In genomic region chr10:127062503-127062902, GRCm38 (mm10) we compare ENCODE assay signal across 10 mouse cellular contexts. TPM values are rescaled to one million over a fixed set of nuclear protein-coding genes. Genes with fewer than 3 reads are reported as not detected.
DNase-seq lines count a peak whose midpoint lies in the region; ATAC-seq lines count a peak whose summit lies in the region.
"Had no signal": no experiment of that assay in that cellular context is flagged by ENCODE, and none has a peak within 500 bp of the region (broad histone marks: within the 10 kb centered on the region; RNA-seq: fewer than 3 reads in every experiment).

No protein-coding gene starts in this region.

- H3K4me3 ChIP-seq in heart, embryonic 13.5 days, result no peak overlapping the region
- peak overlapping the region; percentile 79 for H3K4me3 ChIP-seq in forebrain, embryonic 15.5 days

- no peak overlapping the region for H3K9ac ChIP-seq in heart, embryonic 13.5 days
- H3K9ac ChIP-seq in forebrain, embryonic 15.5 days (replicated peaks), result no peak overlapping the region
- H3K9ac ChIP-seq: stomach, embryonic 15.5 days had no signal

- WGBS in heart, embryonic 13.5 days, result 61% methylated on average over 5 of the region's 5 CpGs
- 78% methylated on average over 5 of the region's 5 CpGs for WGBS in forebrain, embryonic 15.5 days

- H3K36me3 ChIP-seq in heart, embryonic 13.5 days, result peaks cover 30% of the 10 kb centered on the region
- H3K36me3 ChIP-seq in forebrain, embryonic 15.5 days, result peaks cover 33% of the 10 kb centered on the region

- no peak for DNase-seq in heart, postnatal 4 days
- DNase-seq in 3T3-L1 (ENCODE audit: low read depth, low spot score), result peak; percentile 69
- no peak for DNase-seq in embryo, embryonic 10.5 days (ENCODE audit: low spot score)
- no peak for DNase-seq in gastrocnemius, postnatal 4 days (ENCODE audit: low spot score in 2 of 2)
- no peak for DNase-seq in spleen, postnatal 10 days (ENCODE audit: low spot score in 2 of 2)

- ATAC-seq in heart, embryonic 13.5 days (ENCODE audit: extremely low read depth, insufficient number of reproducible peaks, low FRiP score, low TSS enrichment), result no peak
- ATAC-seq in forebrain, embryonic 15.5 days (replicated peaks), result no peak
- ATAC-seq in megakaryocyte, adult 5-6 weeks (ENCODE audit: poor library complexity, severe bottlenecking), result peak; percentile 16; the same call in 1 of the 2 replicates

- H3K27ac ChIP-seq in heart, embryonic 13.5 days (replicated peaks), result no peak overlapping the region
- peak overlapping the region; percentile 85 for H3K27ac ChIP-seq in forebrain, embryonic 15.5 days (replicated peaks)
- H3K27ac ChIP-seq: stomach, embryonic 15.5 days had no signal

- H3K27me3 ChIP-seq in heart, embryonic 13.5 days (replicated peaks), result peaks cover 50% of the 10 kb centered on the region
- H3K27me3 ChIP-seq in forebrain, embryonic 15.5 days, result no peaks in the 10 kb centered on the region

- peaks cover 52% of the 10 kb centered on the region for H3K4me1 ChIP-seq in heart, embryonic 13.5 days
- peaks cover 55% of the 10 kb centered on the region for H3K4me1 ChIP-seq in forebrain, embryonic 15.5 days

- H3K4me2 ChIP-seq in heart, embryonic 13.5 days, result peak overlapping the region; percentile 69
- H3K4me2 ChIP-seq in forebrain, embryonic 15.5 days (replicated peaks), result peak overlapping the region; percentile 52

- no peaks in the 10 kb centered on the region for H3K9me3 ChIP-seq in heart, embryonic 13.5 days
- H3K9me3 ChIP-seq in forebrain, embryonic 15.5 days, result no peaks in the 10 kb centered on the region
- H3K9me3 ChIP-seq: stomach, embryonic 15.5 days had no signal

RNA-seq across cellular contexts. Expression of gene Cdk4, which starts 0.8 kb away (rescaled TPM):
- polyA plus RNA-seq in heart, embryonic 13.5 days (2015; fragmentation: Nextera tagmentation; extraction: Ambion mirVana), result 1,002 and 1,117 TPM in 2 replicates
- 100 to 1,000 TPM; 289 to 314 TPM for total RNA-seq in heart, postnatal 4 days (2021)
- polyA plus RNA-seq in forebrain, embryonic 15.5 days (2015; fragmentation: Nextera tagmentation; extraction: Ambion mirVana), result 1,729 and 1,809 TPM in 2 replicates
- total RNA-seq in megakaryocyte, adult 5-6 weeks (2015), result 276 and 285 TPM in 2 replicates
- 174 and 258 TPM in 2 replicates for total RNA-seq in megakaryocyte, adult 5-6 weeks (2017)
- total RNA-seq in gastrocnemius, postnatal 4 days (2021), result 100 to 1,000 TPM; 225 to 253 TPM

RNA-seq across cellular contexts. Expression of gene March9, which starts 2.5 kb away (rescaled TPM):
- polyA plus RNA-seq in heart, embryonic 13.5 days (2015; fragmentation: Nextera tagmentation; extraction: Ambion mirVana), result 0.12 and 0.18 TPM in 2 replicates
- 1 to 10 TPM; 1.7 to 1.8 TPM for total RNA-seq in heart, postnatal 4 days (2021)
- polyA plus RNA-seq in forebrain, embryonic 15.5 days (2015; fragmentation: Nextera tagmentation; extraction: Ambion mirVana), result 5.6 and 7.0 TPM in 2 replicates
- total RNA-seq in megakaryocyte, adult 5-6 weeks (2015), result 0.04 TPM in 1 of 2 replicates, not detected in the other
- 0.22 and 0.37 TPM in 2 replicates for total RNA-seq in megakaryocyte, adult 5-6 weeks (2017)
- total RNA-seq in gastrocnemius, postnatal 4 days (2021), result 1 to 10 TPM; 1.6 to 1.7 TPM

RNA-seq across cellular contexts. Expression of gene Tspan31, which starts 7.6 kb away (rescaled TPM):
- polyA plus RNA-seq in heart, embryonic 13.5 days (2015; fragmentation: Nextera tagmentation; extraction: Ambion mirVana), result 110 and 114 TPM in 2 replicates
- total RNA-seq in heart, postnatal 4 days (2021), result 10 to 100 TPM; 49.2 to 49.7 TPM
- 118 and 122 TPM in 2 replicates for polyA plus RNA-seq in forebrain, embryonic 15.5 days (2015; fragmentation: Nextera tagmentation; extraction: Ambion mirVana)
- 70.0 and 82.5 TPM in 2 replicates for total RNA-seq in megakaryocyte, adult 5-6 weeks (2015)
- 61.6 and 62.5 TPM in 2 replicates for total RNA-seq in megakaryocyte, adult 5-6 weeks (2017)
- total RNA-seq in gastrocnemius, postnatal 4 days (2021), result 10 to 100 TPM; 39.5 to 44.3 TPM

RNA-seq across cellular contexts. Expression of gene Agap2, which starts 12.6 kb away (rescaled TPM):
- not detected in 2 replicates for polyA plus RNA-seq in heart, embryonic 13.5 days (2015; fragmentation: Nextera tagmentation; extraction: Ambion mirVana)
- 1 to 10 TPM; 2.1 to 2.8 TPM for total RNA-seq in heart, postnatal 4 days (2021)
- polyA plus RNA-seq in forebrain, embryonic 15.5 days (2015; fragmentation: Nextera tagmentation; extraction: Ambion mirVana), result 2.9 and 3.0 TPM in 2 replicates
- 4.1 and 8.3 TPM in 2 replicates for total RNA-seq in megakaryocyte, adult 5-6 weeks (2015)
- total RNA-seq in megakaryocyte, adult 5-6 weeks (2017), result 32.5 and 35.4 TPM in 2 replicates
- total RNA-seq in gastrocnemius, postnatal 4 days (2021), result 1 to 10 TPM; 1.7 to 2.6 TPM

RNA-seq across cellular contexts. Expression of gene Cyp27b1, which starts 14.5 kb away (rescaled TPM):
- polyA plus RNA-seq in heart, embryonic 13.5 days (2015; fragmentation: Nextera tagmentation; extraction: Ambion mirVana), result 0.10 and 0.21 TPM in 2 replicates
- under 1 TPM in 1 of 2 experiments, not detected in 1; 0.45 TPM for total RNA-seq in heart, postnatal 4 days (2021)
- 0.11 and 0.15 TPM in 2 replicates for polyA plus RNA-seq in forebrain, embryonic 15.5 days (2015; fragmentation: Nextera tagmentation; extraction: Ambion mirVana)
- total RNA-seq in megakaryocyte, adult 5-6 weeks (2015), result not detected in 2 replicates
- total RNA-seq in megakaryocyte, adult 5-6 weeks (2017), result not detected in 2 replicates
- under 1 TPM; 0.78 to 0.86 TPM for total RNA-seq in gastrocnemius, postnatal 4 days (2021)
- total RNA-seq: hematopoietic stem cell, adult 5-6 weeks had no signal
